Mouse (Mus musculus) heart, adult 2 months (tissue): ENCODE data around the gene Depdc1b.

Experiments used
- CTCF ChIP-seq: fragments of 200-600 bp; IDR thresholded peaks from 2 replicates; pipeline ENCODE4 v1.8.1; 2022; ENCODE audit warnings: antibody characterized with exemption, mild to moderate bottlenecking, moderate library complexity
- POLR2A ChIP-seq: fragments of 200-500 bp; IDR thresholded peaks from 2 replicates; pipeline ENCODE4 v1.6.1; 2011; ENCODE audit warnings: mild to moderate bottlenecking, low read depth, low read length, control low read depth; ENCODE audit not compliant: insufficient read depth

DNA sequence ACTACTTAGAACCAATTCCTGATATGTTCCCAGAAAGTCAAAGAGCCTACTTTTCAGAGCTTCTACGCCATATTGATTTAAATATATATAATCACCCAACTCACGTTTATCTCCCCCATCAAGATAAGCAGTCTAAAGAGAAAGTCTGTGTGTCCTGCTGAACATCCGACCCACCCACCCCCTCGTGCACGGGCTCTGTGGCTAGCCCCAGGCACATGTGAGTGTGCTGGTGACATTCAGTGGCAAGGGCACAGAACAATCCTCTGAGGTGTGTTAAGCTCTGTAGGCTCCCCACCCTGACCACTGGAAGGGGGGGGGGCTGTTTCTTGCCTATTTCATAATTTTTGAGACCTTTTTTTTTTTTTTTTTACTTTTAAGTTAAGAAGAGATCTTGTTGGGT lies 17.9 kb upstream of the Depdc1b start:
- TF ChIP-seq CTCF (no peak), POLR2A (no peak)
